Mouse (Mus musculus) Muller cell, postnatal 12 days (primary cell): ENCODE measurements around the gene Tanc2.
A peak's percentile ranks its signal among the peaks of the same experiment; 100 is the strongest.

Experiments used
- DNase-seq: peaks from one replicate; pipeline ENCODE4 v3.0.0-alpha.2; 2015; ENCODE audit errors: inconsistent ontology term

Tanc2 gene

DNA sequence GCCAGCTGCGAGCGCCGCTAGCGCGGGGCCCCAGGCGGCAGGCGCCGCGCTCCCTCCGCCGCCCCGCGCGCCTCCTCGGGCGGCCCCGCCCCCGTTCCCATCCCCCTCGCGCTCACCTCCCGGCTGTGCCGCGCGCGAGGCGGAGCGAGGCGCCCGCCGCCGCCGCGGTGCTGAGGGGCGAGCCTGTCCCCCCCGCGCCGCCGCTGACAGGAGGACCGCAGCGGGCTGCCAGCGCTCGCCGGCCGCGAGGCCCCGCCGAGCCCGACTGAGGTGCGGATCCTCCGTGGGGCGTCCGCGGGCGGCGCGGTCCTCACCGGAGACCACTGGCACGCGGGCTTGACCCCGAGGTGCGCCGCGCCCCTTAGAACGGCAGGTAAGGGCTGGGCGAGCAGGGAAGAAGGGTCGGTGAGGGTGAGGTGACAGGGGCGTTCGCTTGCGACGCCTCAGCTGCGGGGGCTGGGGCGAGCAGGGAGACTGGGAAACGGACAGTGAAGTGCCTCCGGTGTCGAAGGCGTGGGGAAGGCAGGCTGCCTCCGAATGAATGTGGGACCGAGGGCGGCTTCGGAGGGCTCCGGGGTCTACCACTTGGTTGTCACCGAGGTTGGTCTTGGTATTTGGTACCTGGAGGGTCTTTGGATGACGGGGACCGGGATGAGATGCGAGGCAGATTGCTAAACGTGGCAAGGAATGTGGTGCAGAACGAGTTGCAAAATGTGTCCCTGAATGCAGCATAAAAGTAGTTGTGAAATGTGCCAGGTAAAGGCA lies at the start of gene Tanc2:
Gene Tanc2, plus strand, starts transcription at position 110 of the 765 bp plus-strand sequence.
- DNase-seq, result peak; percentile 53

DNA sequence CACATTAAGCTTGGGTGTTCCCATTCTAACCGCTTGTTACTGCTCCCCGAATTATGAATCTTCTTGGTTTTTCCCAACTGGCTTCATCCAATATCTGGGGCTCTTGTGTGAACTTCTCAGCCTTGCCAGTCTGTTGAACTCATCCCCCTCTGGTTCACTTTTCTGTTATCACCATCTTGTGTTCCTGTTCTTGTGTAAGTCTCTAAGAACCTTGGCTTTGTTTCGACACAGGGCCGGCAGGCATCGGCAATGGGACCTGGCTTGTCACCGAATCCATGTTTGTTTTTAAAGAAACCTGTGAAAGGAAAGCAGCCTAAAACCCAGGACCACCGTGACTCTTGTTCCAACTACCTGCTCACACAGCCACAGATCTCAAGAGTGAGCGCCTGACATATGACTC lies 49.0 kb upstream of the Tanc2 start:
- no peak for DNase-seq

DNA sequence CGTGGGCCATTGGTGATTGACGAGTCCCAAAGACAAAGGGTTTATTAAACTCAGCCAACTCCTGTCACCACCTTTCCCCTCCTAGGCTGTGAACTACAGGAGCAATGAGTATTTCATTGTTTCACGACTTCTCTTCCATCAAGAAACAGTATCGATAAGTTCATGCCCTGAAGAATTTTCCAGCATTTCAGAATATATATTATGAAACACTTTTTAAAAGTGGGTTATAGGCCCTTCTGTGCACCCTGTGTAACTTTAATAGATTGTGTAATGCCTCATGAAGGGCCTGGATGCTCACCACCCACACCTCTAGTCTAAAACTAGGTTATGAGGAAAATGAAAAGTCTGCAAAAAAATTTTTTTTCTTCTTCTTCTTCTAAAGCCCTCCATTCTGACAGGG lies 48.4 kb upstream of the Tanc2 start:
- no peak for DNase-seq

DNA sequence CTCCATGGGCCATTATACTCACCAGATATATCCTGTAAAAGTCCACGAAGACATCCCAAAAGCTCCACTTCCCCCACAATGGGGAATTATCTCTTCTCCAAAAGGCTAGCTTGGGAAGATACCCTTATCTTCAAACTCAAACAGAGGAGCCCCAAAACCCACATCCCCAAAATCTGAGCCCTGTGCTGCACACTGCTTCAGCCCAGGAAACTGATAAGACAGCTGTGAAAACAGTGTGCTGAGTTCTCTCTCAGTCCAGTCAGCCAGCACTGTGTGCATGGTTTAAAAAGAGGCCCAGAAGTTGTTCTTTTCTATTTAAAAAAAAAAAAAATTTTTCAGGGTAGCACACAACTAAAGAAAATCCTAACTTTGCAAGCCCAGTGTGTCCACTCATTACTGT lies 47.7 kb upstream of the Tanc2 start:
- no peak for DNase-seq

DNA sequence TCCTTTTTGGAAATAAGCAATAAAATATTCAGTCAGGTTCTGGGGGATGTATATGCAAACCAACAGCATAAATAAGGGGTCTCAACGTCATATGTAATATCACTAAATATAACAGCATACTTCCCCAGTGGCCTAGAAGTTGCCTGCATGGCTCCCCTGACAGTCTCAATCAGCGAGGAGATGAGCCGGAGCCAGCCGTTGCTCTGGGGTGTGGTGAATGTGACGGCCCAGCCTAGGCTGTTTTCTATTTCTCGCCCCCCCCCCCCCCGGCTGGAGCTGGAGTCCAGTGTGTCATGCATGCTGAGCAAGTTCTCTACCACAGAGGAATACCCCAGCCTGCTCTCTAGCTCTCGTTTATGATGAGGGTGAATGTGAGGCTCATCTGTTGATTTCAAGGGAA lies 44.0 kb upstream of the Tanc2 start:
- no peak for DNase-seq

DNA sequence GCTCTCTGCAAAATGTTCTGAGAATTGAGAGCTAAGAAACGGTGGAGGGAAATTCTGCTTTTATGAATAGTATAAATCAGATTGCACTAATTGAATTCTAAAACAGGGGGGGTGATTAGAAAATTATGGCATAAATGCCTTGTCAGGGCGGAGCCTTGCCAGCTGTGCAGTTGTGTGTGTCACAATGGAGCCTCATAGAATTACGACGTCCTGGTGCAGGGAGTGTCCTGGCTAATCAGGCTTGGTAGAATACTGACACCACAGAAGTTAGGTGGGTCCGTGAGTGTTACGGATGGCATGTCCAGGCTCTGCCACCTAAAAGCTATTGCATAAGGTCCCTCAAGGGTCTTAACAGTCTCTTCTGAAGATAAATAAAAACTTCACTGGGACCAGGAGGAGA lies 43.4 kb upstream of the Tanc2 start:
- no peak for DNase-seq

DNA sequence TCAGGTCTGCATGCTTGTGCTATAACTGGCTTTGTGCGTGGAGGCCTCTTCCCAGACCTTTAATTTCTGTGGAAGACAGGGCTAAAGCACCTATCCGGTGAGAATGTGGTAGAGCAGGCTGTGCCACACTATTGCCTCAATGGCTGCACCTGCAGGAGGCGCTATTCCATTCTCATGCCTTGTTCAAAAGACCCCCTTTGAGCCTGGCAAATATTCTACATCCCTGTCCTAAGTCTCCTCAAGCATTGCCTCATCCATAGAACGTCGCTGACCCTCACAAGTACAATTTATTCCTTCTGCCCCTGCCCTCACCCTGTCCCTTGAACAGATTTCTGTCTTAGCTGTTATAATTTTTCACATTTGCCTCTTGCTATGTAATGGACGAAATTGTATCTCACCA lies 41.4 kb upstream of the Tanc2 start:
- DNase-seq, result no peak

DNA sequence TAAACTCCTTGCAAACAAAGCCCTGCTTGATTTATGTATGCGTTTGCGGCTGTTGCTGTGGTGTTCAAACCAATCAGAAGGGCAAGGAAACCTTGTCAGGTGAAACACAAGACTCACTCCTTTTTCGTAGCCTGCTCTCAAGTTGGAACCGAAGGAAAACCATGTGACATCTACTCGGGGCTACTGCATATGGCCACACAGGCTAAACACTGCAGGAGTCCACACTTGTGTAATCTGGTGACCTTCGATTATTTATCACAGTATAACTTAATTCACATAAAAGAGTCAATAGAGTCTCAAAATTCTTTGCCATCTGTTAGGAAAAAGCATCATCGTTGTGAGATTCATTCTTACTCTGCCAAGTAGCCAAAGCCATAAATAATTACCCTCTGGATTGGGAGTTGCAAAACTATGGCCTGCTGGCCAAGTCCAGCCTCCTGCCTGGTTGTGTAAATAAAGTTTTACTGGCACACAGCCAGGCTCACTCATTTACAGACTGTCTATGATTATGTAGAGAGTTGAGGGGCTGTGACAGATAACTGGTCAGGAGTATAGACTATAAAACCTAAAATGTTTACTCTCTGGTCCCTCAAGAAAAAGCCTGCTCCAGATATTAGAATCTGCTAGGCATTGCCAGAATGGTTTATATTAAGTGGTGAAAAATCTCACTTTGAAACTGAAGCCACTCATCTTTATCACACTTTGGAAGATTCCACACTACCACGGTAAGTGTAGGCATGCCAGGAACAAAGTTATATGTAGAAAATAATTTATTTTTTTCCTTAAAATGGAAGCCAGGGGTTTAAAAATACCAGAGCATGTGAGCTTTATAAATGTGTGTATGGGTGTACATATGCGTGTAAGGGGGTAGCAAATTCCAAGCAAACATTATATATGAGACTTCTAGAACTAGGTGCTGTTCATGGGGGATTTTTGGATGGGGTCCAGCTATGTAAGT lies 40.3 kb upstream of the Tanc2 start:
- peak; percentile 26 for DNase-seq

DNA sequence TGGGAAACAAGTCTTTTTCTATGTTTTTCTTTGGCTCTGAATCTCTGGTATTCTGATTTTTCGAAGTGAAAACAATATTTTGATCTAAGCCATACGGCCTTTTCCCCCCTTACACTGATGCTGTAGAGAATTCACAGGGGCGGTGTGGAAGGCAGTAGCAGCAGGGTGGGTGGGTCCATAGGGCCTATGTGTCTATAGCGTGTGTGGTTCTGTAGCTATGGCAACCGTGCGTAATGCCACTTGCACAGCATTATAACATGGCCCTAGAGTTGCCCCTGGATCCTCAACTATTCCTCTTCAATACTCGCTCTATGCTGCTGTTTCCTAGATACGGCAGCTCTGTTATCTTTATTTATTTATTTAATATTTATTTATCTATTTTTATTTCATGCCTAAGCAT lies 32.5 kb upstream of the Tanc2 start:
- no peak for DNase-seq

DNA sequence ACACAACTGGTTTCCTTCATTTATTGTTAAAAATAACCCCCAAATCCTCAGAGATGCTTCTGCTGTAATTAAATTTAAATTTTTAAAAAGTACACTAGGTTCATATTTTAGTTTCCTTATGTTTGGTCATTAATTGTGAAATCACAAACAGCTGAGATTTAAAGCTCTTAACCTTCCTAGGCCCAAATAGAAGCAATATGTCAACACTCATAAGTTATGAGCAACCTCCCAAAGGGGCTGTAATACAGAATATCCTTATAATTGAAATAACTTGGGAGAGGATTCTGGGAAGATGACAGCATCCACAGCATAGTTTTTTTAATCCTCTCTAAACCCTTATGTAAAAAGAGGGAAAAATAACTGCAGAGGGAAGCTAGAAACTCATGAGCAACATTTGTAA lies 31.7 kb upstream of the Tanc2 start:
- no peak for DNase-seq

DNA sequence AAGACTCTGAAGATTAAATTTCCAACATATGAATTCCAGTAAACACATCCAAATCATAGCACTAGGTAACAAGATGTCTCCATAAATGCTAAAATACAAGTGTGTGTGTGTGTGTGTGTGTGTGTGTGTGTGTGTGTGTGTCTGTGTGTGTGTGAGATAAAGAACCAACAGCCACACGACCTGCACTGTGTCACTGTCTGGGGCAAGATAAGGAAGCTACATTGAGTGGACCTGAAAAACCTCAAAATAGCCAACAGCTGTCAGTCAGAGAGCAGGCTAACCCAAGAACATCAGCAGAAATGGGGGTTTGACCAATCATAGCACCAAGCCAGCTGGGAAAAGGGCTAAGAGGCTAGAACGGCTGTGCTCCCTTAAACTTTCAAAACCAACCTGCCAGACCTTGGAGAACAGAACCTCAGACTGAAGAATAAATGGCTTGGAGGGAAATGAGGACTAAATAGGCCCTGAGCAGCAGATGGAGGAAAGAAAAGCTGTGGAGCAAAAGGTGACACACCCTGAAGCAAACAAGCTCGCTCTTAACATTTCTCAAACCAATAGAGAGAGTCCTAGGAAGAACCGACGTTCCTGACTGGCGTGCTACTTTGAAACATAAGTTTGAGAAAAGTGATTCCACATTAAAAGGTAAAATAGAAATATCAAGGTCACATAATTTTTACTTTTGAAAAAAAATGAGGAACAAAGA lies 30.8 kb upstream of the Tanc2 start:
- DNase-seq, result no peak

DNA sequence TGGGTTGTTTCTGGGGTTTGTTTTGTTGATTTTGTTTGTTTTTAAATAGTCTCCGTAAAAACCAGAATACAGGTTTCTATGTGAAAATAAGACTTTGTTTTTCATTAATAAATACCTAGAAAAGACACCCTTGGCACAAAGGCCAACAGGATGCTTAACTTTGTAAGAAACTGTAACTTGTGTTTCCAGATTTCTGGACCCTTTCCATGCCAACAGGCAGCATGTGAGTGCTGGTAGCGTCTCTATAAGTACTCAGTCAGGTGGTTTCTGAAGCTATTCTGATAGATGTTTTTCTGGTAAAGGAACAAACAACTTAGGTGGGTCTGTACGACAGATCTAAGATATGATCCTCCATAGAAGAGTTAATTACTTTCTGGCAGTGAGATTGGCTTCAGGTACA lies 26.2 kb upstream of the Tanc2 start:
- DNase-seq, result no peak

DNA sequence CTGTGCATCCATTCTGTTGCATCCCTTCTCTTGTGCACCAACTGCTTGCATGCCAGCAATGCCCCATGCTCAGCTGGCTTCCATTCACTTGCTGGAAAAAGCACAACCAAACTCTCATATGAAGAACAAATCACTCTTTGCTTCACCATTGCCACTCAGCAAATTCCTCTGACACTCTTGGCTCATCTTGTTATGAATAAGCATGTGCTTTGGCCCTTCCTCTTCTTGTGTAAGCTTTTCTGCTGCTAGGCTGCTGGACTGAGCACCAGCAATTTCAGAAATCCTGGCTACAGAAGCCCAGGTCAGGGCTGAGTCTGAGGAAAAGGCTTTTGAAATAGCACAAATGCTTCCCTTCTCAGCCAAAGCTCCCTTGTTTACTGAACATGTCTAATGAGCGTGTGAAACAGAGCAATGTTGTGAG lies 22.6 kb upstream of the Tanc2 start:
- peak; percentile 96 for DNase-seq

DNA sequence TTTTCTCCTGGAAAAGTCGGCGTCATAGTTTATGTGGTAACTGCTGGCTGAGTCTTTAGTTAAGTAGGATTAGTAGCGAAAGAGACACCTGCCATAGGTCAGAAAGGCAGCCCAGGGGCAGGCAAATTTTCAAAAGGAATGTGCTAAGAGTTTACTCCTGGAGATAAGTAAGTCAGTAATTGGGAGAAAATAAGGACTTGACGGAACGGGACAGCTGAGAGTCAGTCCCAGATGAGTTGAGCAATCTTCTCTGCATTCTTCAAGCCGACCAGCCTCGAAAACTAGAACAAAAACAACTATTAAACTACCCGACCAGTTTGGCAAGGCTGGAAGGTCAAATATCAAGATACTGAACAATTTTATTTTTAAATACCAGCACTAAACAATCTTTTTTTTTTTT lies 17.8 kb upstream of the Tanc2 start:
- DNase-seq, result no peak

DNA sequence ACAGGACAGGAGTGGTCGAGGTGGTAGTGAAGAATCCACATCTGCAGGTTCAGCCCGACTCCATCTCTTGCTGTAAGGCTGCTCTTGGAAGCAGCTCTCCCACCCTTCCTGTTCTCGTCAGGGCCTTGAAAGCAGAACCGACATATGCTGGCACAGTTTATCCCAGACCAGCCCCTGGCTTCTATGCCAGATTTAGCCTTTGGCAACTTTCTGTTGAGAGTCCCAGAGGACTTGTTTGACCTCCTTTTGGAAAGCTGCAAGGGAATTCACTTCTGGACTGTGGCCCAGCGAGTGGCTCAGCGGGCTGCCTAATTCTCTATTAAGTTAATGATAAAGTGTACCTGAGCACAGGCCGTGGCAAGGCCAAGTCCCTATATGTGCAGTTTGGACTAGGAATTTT lies 15.5 kb upstream of the Tanc2 start:
- DNase-seq, result peak; percentile 73

DNA sequence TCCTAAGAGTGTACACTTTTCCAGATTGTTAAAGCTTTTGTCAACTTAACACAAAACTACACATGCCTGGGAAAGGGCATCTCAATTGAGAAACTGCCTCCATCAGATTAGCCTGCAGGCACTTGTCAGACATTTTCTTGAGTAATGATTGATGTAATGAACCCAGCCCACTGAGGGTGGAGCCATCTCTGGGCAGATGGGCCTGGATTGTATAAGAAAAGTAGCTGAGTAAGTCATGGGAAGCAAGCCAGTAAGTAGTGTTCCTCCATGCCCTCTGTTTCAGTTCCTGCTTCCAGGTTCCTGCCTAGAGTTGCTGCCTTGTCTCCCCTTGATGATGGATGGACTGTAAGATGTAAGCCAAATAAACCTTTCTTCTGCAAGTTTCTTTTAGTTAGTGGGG lies 12.6 kb upstream of the Tanc2 start:
- DNase-seq, result no peak

DNA sequence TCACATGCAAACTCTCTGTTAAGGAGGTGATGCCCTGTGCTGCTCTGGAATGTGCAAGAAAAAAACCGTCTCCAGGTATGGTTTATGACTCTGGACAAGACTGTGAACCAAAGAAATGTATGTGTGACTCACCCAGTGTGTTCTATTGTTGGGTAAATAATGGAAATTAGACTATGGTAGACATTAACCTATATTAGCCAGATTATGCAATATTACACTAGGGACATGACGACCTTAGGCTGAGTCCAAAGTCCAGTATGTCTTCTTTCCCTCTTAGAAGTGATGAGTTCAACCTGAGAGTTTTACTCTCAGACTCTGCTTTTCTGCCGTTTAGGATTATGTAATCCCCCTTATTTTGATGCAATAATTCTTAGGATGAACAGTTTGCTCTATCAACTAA lies 7.8 kb upstream of the Tanc2 start:
- DNase-seq, result no peak

DNA sequence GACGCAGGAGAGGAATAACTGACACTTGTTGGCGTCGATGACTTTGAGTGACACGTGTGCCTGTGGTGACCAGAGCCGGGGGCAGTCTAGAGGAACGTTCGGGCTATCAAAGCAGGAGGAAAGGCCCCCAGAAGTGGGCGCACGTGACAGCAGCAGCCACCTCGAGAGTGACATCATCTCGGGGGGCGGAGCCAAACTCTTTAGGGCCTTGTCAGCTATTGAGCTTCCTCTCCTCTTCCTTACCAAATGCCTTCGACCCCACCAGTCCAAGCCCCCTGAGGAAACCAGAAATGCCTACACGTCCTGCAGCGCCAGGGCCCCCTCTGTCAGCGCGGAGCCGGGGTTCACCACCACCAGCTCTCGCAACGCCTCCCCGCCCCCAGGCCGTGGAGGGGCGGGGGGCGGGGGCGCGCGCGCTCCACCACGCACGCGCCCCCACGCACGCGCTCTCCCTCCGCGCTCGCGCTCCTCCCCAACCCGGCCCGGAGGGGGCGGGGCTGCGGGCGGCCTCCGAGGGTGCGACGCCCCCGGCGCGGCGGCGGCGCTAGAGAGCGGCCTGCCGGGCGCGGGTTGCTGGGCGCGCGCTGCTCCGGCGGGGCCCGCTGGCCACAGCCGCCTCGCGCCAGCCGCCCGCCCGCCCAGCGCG lies 432 bp upstream of the Tanc2 start:
- DNase-seq, result peak; percentile 95

DNA sequence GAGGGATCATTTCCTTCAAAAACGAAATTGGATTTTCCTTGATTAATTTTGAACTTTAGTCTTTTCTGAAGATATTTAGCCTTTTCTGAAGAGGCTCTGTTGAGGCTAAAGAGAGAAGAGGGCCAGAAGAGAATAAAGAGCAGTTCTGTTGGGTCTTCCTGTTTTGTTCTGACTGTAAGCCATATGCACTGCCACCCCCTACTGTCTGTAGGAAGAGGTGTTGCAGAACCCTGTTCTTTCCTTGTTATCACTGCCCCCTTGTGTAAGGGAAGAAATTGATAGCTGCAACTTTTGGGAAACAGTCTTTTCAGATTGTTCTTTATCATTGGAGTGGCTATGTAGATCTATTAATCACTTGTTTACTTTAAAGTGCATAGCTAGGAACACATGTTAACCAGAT lies 2.1 kb downstream of the Tanc2 start:
- DNase-seq, result peak; percentile 61

DNA sequence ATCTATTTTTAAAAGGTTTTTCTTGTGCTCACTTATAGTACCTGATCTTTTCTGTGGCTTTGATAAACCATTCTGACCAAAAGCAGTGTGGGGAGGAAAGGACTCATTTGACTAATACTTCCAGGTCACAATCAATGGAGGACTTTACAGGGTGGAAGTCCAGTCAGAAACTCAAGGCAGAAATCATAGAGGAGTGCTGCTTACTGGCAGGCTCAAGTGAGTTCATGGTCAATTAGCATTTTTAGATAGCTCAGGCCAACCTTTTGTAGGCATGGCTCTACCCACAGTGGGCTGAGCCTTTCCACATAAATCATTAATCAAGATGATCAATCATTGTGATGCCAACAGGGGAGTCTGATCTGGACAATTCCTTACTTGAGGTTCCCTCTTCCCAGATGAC lies 12.4 kb downstream of the Tanc2 start:
- DNase-seq, result no peak

DNA sequence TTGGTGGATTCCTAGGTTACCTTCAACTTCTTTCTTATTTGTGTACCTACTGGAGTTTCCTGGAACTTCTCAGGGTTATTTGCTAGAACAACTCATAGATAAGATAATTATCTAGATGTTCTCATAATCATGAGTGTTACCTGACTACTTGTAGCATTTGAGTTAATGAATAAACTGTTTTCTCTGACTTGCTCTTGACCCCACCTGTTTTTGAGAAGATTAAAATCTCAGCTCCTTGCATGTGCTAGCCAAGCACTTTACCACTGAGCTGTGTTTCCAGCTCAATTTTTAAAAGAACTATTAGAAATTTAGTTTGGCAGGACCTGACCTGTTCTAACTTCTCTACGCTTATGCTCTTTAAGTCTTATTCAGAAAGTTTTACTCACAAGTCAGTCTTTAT lies 36.4 kb downstream of the Tanc2 start:
- DNase-seq, result no peak

DNA sequence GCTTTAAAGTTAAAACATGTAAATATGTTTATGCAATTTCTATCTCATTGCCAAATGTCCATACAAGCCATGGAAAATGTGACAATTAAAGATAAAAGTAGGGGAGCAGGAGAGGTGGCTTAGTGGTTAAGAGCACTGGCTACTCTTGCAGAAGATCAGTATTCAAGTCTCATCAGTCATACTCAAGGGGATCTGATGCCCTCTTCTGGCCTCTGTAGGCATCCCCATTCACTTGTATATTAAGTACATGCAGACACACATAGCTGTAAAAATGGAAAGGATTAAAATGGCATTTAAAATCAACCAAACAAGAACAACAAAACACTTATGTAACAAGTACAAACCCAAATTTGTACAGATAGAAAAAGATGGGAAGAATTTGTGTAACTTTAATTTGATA lies 54.2 kb downstream of the Tanc2 start:
- DNase-seq, result no peak
